Mouse (Mus musculus) ES-Bruce4 (cell line): ENCODE measurements around the gene Tmem245. TPM values are rescaled to one million over a fixed set of nuclear protein-coding genes. Genes with fewer than 3 reads are reported as not detected.

Source experiments
- H3K27ac ChIP-seq: 2 replicates; pipeline ENCODE4 v1.5.1; 2012; ENCODE audit warnings: low read length, inconsistent platforms; ENCODE audit not compliant: insufficient read depth
- H3K27me3 ChIP-seq: 2 replicates; pipeline ENCODE4 v1.6.1; 2012; ENCODE audit warnings: mild to moderate bottlenecking, low read length, inconsistent platforms; ENCODE audit not compliant: control insufficient read depth, poor library complexity, insufficient read depth, severe bottlenecking
- H3K36me3 ChIP-seq: 2 replicates; pipeline ENCODE4 v1.6.1; 2012; ENCODE audit warnings: inconsistent platforms, mild to moderate bottlenecking, low read length, moderate library complexity; ENCODE audit not compliant: control insufficient read depth, poor library complexity, insufficient read depth, severe bottlenecking
- H3K4me1 ChIP-seq: one replicate; pipeline ENCODE4 v1.8.1; 2011; ENCODE audit warnings: low read length; ENCODE audit not compliant: control insufficient read depth, insufficient read depth
- H3K4me3 ChIP-seq: 2 replicates; pipeline ENCODE4 v1.5.1; 2011; ENCODE audit warnings: low read depth, mild to moderate bottlenecking, low read length
- H3K9ac ChIP-seq: 2 replicates; pipeline ENCODE4 v1.6.1; 2012; ENCODE audit warnings: low read depth, mild to moderate bottlenecking, inconsistent platforms; ENCODE audit not compliant: poor library complexity, severe bottlenecking
- H3K9me3 ChIP-seq: replicated peaks from 2 replicates; pipeline ENCODE4 v1.6.1; 2012; ENCODE audit warnings: mild to moderate bottlenecking, low read length, inconsistent platforms; ENCODE audit not compliant: control insufficient read depth, poor library complexity, insufficient read depth, severe bottlenecking
- CTCF ChIP-seq: IDR thresholded peaks from one replicate; pipeline ENCODE4 v1.8.1; 2011; ENCODE audit warnings: low read depth, low read length
- EP300 ChIP-seq: IDR thresholded peaks from 2 replicates; pipeline ENCODE4 v1.6.1; 2011; ENCODE audit warnings: low read depth, low read length; ENCODE audit not compliant: insufficient read depth
- POLR2A ChIP-seq: IDR thresholded peaks from one replicate; pipeline ENCODE4 v1.8.1; 2011; ENCODE audit warnings: low read length; ENCODE audit not compliant: insufficient read depth
- polyA plus RNA-seq: library from polyadenylated mRNA; stranded (reverse); fragments of >200 nt; gene quantifications from 2 replicates; pipeline ENCODE4 v1.2.4, GENCODE M21; 2011; ENCODE audit warnings: low read depth; ENCODE audit not compliant: missing spikeins, insufficient read depth, insufficient read length

The Tmem245 gene
- polyA plus RNA-seq, 1 experiment, result 61.9 TPM

- TF ChIP-seq CTCF, result no peak
- 0 out of 2 replicates have a peak, but pooled peaks have one; percentile 33 for TF ChIP-seq EP300
- Histone ChIP-seq H3K9ac (no peak overlapping the region), H3K27me3 (no peaks in the 10 kb centered on the region), H3K4me1 (peaks cover 1% of the 10 kb centered on the region), H3K9me3 (no peaks in the 10 kb centered on the region; the same call in 1 of the 2 replicates), H3K27ac (peak overlapping the region; percentile 91), H3K4me3 (no peak overlapping the region), H3K36me3 (peaks cover 75% of the 10 kb centered on the region)
These were observed 40.3 kb downstream of the Tmem245 start for GRCm38 (mm10) chr4:56906926-56907325.

GRCm38 (mm10) chr4:56905507-56905906 is 41.7 kb downstream of the Tmem245 start:
- Histone ChIP-seq H3K9me3 (no peaks in the 10 kb centered on the region; the same call in 1 of the 2 replicates), H3K36me3 (peaks cover 65% of the 10 kb centered on the region), H3K4me1 (peaks cover 1% of the 10 kb centered on the region), H3K27ac (peak overlapping the region; percentile 73), H3K9ac (no peak overlapping the region), H3K27me3 (no peaks in the 10 kb centered on the region), H3K4me3 (no peak overlapping the region)
- no peak for TF ChIP-seq CTCF
- no peak for TF ChIP-seq EP300
- no peak for TF ChIP-seq POLR2A

- H3K4me1 ChIP-seq, result peaks cover 2% of the 10 kb centered on the region
- peaks cover 50% of the 10 kb centered on the region for H3K36me3 ChIP-seq
- H3K9ac ChIP-seq, result no peak overlapping the region
- H3K27ac ChIP-seq, result no peak overlapping the region
- TF ChIP-seq POLR2A (no peak), CTCF (peak; percentile 17), EP300 (no peak)
- no peak overlapping the region for H3K4me3 ChIP-seq
- H3K9me3 ChIP-seq, result no peaks in the 10 kb centered on the region; the same call in 1 of the 2 replicates
- no peaks in the 10 kb centered on the region for H3K27me3 ChIP-seq
These were observed 45.6 kb downstream of the Tmem245 start for GRCm38 (mm10) chr4:56901671-56902070.

GRCm38 (mm10) chr4:56899216-56899615 is 48.0 kb downstream of the Tmem245 start:
- no peak overlapping the region for H3K9ac ChIP-seq
- TF ChIP-seq POLR2A (no peak), CTCF (no peak), EP300 (no peak)
- H3K9me3 ChIP-seq, result no peaks in the 10 kb centered on the region; the same call in 1 of the 2 replicates
- H3K36me3 ChIP-seq, result peaks cover 35% of the 10 kb centered on the region
- no peak overlapping the region for H3K4me3 ChIP-seq
- peaks cover 5% of the 10 kb centered on the region for H3K4me1 ChIP-seq
- H3K27ac ChIP-seq, result no peak overlapping the region
- H3K27me3 ChIP-seq, result no peaks in the 10 kb centered on the region

GRCm38 (mm10) chr4:56897511-56897910 is 49.7 kb downstream of the Tmem245 start:
- Histone ChIP-seq H3K4me1 (peaks cover 7% of the 10 kb centered on the region), H3K9me3 (no peaks in the 10 kb centered on the region; the same call in 1 of the 2 replicates), H3K9ac (no peak overlapping the region), H3K4me3 (no peak overlapping the region), H3K27ac (no peak overlapping the region), H3K27me3 (no peaks in the 10 kb centered on the region), H3K36me3 (peaks cover 21% of the 10 kb centered on the region)
- TF ChIP-seq POLR2A (no peak), CTCF (peak; percentile 10), EP300 (no peak)

GRCm38 (mm10) chr4:56894196-56894595 is 53.0 kb downstream of the Tmem245 start:
- H3K27me3 ChIP-seq, result no peaks in the 10 kb centered on the region
- H3K27ac ChIP-seq, result no peak overlapping the region
- peaks cover 7% of the 10 kb centered on the region for H3K4me1 ChIP-seq
- TF ChIP-seq CTCF (no peak), EP300 (no peak), POLR2A (no peak)
- H3K9ac ChIP-seq, result no peak overlapping the region
- no peak overlapping the region for H3K4me3 ChIP-seq
- peaks cover 31% of the 10 kb centered on the region for H3K36me3 ChIP-seq
- no peaks in the 10 kb centered on the region for H3K9me3 ChIP-seq
